Mouse (Mus musculus): ENCODE data around the gene Ppil6. TPM values are rescaled to one million over a fixed set of nuclear protein-coding genes. Genes with fewer than 3 reads are reported as not detected.

Gene Ppil6
- total RNA-seq (2021): 1 to 10 TPM; 2.1 to 2.2 TPM
- long read RNA-seq, experiment 1, partial matches to known transcripts: 0 of 1 reads
- long read RNA-seq, experiment 1, other reads (novel, unspliced or antisense): 0 of 1 reads
- long read RNA-seq, experiment 2, partial matches to known transcripts: 0 of 2 reads
- long read RNA-seq, experiment 2, other reads (novel, unspliced or antisense): 1 of 2 reads

DNA sequence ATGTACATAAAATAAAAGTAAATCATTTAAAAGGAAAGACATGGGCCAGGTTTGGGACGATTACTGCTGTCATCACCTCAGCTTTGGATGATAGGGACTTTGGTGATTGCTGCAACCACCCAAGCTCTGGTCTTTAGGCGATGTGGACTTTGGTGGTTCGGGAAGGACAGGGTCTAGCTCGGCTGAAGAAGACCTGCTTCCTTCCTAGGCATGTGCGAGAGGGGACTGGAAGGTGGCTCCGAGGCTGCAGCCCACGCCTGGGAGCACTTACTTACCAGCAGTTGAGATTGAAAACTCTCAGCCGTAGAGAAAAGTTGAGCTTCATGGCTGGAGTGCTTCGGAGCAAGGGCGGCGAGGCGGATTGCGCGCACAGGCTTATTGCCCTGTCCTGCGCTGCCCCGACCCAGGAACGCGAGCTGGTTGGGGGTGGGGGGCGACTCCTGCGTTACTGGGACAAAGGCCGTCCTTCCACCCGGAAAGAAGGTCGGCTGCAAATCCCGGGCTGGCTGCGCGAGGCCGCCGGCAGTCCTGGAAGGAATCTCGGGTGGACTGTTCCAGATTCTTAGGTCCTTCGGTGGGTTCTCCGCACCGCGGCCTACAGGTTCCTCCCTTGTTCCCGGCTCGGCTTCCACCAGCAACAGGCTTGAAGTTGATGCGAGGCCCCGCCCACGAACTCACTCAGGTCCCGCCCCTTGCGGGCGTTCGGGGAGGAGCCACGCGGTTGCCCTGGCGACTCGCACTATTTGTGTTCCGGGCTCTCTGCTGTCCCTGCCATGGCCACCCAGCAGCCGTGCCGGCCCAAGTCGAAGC is at the start of gene Ppil6, which contains the start of gene Smpd2:
Gene Ppil6 (plus strand): TSS at position 732 of the 810 bp plus-strand sequence.
Gene Smpd2 (minus strand): TSS at position 662 of the 810 bp plus-strand sequence.
- DNase-seq (ENCODE audit: low spot score in 2 of 2): peak; percentile 89 to 92

DNA sequence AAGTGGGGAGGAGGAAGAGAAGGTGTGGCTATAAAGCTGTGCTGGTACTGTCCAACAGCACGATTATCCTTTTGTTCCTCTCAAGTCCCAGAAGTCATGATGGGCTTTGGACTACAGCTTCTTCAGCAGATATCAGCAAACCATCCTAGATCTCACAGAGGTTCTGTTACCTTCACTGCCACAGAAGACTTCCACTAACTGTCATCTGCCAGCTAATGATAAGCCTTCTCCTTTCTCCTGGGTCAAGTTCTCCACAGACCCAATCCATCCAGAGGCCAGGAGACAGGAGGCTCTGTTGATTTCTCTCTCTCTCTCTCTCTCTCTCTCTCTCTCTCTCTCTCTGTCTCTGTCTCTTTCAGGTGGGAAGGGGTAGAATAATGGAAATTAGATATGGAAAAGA is 42.0 kb upstream of the Ppil6 start:
- no peak for DNase-seq (ENCODE audit: low spot score in 2 of 2)

DNA sequence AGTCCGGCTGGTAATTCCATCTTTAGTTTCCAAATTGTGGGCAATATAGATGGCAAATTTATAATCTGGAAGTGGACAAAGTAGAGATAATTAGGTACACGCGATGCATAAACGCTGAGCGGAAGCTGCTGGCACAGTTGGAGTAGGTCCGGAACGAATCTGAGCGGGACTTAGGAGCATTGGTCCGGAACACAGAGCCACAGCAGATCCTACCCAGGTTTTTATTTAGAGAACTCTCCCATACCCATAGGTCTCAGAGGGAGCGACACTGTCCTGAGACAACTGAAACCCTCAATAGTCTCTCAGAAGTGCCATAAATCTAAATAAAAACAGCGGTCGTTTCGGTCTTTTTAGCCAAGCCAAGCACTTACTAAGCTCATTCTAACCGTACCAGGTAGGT is 40.6 kb upstream of the Ppil6 start:
- DNase-seq (ENCODE audit: low spot score in 2 of 2): no peak

DNA sequence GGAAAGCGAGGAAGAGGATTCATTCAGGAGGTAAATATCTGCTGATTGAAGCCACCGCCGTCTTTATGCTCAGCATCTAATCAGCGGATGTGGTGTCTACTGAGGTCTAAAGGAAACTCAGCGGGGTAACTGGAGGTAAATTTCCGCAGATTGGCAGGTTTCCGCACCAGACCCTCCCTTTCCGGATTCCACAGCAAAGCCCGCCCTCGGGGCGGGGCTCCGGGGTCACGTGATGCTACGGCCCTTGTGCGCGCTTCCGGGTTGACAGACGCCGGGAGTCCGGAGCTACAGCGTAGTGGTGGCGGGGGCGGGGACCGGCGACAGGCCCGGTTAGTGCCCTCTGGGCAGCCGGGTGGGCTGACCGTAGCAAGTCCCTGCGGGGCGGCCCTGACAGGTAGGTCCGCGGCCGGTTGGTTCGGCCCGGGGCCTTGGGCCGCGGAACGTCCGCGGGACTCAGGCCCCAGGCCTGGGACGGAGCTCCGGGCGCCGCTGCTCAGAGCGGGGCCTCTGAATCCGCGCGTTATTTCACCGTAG is 40.0 kb upstream of the Ppil6 start, which contains the start of gene Zbtb24:
Gene Zbtb24 (plus strand): TSS at position 247 of the 534 bp plus-strand sequence.
- DNase-seq (ENCODE audit: low spot score in 2 of 2): peak; percentile 86 to 87

DNA sequence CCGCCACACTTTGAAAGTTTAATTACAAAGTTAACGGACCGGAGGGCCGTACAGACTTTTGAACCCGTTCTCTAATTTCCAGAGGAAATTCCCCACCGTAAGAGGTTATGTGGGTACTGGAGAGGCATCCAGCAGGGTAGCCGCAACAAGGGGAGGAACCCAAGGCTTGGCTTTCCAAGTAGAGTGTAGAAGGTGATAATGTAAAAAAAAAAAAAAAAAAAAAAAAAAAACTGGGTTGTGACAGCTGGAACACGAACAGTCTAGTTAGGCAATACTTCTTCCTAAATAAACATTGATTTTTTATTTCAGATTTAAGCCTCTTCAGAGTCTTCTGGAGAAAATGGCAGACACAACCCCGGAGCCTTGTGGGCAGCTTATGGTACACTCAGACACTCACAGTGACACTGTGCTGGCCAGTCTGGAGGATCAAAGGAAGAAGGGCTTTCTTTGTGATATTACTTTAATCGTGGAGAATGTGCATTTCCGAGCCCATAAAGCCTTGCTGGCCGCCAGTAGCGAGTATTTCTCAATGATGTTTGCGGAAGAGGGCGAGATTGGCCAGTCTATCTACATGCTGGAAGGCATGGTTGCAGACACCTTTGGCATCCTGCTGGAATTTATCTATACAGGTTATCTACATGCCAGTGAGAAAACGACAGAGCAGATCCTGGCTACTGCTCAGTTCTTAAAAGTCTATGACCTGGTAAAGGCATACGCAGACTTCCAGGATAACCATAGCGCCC is 39.3 kb upstream of the Ppil6 start:
- DNase-seq (ENCODE audit: low spot score in 2 of 2): no peak

DNA sequence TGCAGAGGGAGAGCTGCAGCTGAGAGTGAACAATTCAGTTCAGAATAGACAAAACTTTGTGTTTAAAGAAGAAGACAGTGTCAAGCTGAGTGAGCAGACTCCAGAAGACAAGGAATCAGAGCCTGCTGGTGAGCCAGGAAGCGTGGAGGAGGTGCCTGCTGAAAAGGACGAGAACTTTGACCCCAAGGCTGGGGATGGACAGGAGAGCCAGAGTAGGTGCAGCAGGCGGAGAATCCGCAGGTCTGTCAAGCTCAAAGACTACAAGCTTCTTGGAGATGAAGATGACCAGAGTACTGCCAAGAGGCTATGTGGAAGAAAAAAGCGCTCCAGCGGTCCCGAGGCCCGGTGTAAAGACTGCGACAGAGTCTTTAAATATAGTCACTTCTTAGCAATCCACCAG is 38.6 kb upstream of the Ppil6 start:
- DNase-seq (ENCODE audit: low spot score in 2 of 2): no peak

DNA sequence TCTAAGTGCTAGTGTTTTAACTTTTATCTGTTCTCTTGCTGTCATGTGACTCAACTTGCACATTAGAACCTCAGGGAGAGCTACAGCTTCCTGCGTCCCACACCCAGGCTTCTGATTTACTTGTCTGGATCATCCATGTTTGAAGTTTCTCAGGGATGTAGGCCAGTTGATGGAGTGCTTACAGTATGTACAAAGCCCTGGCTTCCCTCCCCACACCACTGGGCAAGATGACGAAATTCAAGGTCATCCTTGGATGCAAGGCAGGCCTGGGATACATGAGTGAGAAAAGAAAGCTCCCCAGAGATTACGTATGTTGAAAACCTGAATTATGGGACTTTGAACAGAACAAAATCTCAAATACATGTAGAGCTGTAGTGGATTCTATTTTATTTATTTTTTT is 37.4 kb upstream of the Ppil6 start:
- no peak for DNase-seq (ENCODE audit: low spot score in 2 of 2)

DNA sequence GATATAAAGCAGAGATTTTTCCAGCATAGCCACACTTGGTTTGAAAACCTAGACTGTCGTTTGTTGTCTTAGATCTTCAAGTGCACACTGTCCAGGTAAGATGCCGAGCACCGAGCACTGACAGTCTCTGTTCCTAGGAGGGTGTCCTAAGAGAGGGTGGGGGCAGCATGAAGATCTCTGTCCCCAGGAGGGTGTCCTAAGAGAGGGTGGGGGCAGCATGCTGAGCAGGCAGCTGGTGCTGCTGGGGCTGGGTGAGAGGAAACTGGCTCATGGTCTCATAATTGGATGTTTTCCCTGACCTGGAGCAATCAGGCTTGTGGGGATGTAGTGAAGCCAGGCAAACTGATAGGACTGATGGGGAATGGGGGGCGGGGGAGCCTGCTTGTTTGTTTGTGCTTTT is 30.2 kb upstream of the Ppil6 start:
- DNase-seq (ENCODE audit: low spot score in 2 of 2): no peak

DNA sequence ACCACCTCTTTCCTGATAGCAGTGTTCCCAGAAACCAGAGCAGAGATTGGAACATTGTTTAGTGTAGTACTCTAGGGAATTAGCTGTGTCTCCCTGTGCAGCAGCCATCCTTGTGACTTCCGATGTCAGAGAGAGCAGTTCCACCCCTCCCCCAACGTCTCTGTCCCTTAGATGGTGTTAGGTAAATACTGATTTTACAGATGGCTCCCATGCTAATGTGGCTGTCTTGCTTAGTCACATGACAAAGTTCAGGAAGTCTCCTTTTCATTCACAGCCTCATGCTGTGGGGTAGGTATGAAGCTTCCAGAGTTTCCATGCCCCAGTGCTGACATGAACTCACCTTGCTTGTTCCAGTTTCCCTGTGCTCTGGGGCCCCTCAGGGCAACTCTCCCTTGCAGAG is 29.7 kb upstream of the Ppil6 start:
- no peak for DNase-seq (ENCODE audit: low spot score in 2 of 2)

DNA sequence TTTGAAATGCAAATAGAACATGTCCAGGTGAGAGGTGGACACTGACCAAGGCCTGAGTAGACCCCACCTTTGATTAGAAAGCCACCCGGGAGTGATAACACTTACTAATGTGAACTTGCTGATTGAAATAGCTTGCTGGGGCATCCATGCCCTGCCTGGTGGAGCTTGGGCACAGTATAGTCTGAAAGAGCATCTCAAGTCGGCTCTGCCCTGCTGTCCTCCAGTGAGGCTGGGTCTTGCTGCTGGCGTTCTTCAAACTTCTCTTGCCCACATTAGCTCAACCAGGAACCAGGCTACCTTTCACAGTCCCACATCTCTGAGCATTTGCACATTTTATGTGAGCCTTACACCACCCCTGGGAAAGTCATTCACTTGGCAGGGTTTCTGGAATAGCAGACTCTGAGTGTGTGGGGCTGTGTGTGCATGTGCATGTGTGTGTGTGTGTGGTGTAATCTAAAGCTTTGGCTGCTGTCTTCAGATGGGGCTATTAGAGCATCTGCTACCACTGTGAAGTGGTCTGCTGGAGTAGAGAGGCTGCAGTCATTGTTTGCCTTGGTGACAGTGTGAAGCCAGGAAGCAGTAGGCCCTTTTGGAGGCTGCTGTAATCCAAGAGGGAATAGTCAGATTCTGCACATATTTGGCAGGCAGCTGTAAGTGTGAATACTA is 29.0 kb upstream of the Ppil6 start:
- no peak for DNase-seq (ENCODE audit: low spot score in 2 of 2)

DNA sequence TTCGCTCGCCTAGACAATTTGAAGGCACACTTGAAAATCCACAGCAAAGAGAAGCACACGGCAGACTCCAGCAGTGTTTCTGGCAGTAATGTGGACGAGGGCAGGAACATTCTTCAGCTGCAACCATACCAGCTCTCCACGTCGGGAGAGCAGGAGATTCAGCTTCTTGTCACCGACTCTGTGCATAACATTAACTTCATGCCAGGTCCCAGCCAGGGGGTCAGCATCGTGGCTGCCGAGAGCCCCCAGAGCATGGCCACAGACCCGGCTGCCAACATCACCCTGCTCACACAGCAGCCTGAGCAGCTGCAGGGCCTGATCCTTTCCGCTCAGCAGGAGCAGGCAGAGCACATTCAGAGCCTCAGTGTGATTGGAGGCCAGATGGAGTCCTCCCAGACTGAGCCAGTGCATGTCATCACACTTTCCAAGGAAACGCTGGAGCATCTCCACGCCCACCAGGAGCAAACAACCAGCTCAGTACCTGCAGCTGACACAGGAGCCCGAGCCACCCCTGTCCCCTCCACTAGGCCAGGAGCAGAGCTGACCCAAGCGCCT is 25.8 kb upstream of the Ppil6 start:
- DNase-seq (ENCODE audit: low spot score in 2 of 2): no peak

DNA sequence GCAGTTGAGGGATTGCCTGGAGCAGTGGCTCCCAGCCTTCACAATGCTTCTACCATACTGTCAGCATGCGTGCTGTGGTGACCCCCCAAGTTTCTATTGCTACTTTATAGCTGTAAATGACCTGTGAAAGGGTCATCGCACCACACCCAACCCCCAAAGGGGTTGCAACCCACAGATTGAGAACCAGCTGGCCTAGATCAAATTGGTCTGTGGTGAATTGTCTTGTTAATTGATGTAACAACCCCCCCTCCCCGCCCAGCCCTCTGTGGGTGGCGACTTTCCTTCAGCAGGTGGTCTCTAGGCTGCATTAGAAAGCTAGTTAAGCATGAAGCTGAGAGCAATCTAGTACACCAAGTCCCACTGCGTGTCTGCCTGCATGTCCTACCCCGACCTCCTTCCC is 22.9 kb upstream of the Ppil6 start:
- no peak for DNase-seq (ENCODE audit: low spot score in 2 of 2)

DNA sequence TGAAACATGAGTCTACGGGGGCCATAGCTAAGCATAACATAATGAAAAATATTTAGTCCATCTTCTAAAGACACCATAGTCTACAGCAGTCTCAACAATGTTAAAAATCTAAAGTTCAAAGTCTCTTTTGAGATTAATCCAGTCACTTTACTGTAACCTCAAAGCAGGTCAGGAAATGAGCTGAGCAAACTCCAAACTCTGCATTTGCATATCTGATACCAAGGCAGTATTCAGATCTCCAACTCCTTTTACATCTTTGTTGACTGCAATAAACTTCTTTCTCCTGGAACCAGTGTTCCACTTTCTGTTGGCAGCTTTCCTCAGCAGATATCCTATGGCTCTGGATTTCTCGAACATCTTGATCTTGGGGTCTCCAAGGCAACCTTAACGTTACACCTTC is 19.5 kb upstream of the Ppil6 start:
- no peak for DNase-seq (ENCODE audit: low spot score in 2 of 2)

DNA sequence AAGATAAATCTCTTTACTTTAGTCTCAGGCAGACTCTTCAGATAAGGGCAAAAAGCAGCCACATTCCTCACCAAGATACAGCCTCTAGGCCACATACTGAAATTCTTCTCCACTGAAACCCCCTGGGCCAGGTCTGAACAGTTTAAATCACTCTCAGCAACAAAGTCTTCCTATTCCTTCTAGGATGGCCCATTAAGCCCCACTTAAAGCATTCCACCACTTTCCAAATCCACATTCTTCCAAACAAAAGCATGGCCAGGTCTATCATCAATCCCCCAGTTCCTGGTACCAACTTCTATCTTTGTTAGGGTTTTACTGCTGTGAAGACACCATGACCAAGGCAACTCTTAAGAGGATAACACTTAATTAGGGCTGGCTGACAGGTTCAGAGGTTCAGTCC is 17.7 kb upstream of the Ppil6 start:
- DNase-seq (ENCODE audit: low spot score in 2 of 2): no peak

DNA sequence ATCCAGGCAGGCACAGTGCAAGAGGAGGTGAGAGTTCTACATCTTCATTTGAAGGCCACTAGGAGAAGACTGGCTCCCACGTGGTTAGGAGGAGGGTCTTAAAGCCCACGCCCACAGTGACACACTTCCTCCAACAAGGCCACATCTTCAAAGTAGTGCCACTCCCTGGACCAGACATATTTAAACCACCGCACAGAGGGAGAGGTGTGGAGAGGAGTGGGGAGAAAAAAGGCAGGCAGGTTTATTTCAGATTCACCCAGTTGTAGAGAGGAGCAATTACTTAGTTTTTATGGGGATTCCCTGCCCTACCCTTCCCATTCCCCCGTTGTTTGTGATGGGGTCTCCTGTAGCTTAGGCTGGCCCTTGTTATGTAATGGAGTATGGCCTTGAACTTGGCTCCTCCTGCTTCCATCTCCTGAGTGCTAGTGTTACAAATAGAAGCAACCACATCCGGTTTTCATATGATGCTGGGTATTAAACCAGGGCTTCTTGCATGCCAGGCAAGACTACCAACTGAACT is 17.2 kb upstream of the Ppil6 start:
- DNase-seq (ENCODE audit: low spot score in 2 of 2): no peak

DNA sequence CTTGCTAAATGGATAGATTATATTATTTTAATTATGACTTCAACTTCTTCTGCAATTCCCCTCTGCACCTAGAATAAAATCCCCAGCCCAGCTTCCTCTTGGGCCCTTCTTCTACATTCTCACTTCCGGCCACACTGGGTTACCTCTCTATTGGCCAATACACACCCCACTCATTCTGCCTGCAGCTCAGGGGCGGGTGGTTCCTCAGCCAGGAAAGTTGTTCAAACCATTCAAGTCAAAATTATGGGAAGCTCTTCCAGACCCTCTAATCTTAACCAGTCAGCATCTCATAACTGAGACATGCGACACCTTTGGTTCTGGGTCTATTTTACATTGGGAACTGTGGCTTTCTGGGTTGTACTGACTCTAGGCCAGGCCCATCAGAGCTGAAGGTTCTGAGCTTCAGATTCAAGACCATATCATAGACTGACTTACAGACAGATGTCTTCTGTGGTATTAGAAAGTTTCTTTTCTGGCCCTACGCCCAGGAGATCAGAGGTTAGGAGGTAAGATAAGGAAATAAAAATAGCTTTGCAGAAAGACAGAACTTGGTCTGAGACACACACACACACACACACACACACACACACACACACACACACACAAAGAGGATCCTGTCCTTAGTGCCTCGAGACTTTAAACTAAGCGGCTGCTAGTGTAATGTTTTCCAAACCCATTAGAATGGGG is 16.3 kb upstream of the Ppil6 start:
- DNase-seq (ENCODE audit: low spot score in 2 of 2): no peak

DNA sequence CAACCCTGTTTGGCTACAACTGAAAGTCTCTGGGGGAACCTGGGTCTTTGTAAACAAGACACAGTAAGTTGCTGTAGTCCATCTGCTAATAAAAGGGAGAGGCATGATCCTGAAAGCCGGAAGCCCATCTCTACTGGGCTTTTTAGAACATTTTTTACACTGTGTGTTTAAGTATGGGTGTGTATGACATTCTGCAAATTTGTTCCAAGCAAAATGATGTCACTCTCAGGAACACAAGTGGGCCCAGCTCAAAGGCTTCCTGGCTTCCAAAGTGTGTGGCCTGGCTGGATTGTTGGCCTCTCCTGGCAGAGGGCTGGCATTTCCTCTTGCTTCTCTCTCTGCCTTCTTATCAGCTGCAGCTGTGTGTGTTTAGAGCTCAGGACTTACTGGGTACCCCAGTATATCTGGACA is 15.3 kb upstream of the Ppil6 start:
- DNase-seq (ENCODE audit: low spot score in 2 of 2): no peak

DNA sequence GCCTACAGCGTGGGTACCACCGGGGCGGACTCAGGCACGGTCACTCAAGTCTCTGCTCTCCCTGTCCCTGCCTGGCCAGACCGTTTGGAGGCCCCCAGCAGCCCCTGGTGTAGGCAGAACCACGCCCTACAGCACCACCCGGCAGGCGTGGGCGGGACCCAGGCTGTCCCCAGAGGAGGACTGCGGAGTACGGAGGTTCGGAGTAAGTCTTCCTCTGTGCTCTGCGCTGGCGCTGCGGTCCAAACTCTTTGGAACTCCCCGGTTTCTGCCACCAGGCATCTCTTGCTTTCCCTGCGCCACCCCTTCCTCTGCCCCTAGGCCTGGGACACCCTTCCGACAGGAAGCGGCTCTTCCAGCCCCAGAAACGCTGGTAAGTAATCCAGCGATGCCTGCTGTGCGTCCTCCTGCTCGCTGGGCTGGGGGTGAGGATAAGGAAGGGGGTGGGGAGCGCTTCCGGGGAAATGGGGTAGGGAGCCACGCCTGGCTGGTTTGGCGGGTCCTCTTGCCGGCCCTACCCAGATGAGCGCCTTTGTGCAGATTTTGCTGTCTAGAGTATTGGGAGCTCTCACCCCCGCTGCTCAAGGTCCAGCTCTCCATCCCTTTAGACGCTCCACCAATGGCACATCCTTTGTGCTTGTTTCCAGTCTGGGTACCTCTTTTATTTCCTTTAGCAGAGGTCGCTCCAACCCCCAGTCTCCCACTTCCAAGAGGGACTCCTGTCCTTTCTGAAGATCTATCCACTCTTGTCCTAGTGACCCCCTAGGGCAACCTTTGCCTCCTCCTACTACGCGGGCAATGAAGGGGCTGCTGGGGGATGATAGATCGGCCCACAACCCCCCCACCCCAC is 13.8 kb upstream of the Ppil6 start, which contains the start of gene Mical1:
Gene Mical1 (plus strand): TSS at position 144 of the 847 bp plus-strand sequence.
- no peak for DNase-seq (ENCODE audit: low spot score in 2 of 2)

DNA sequence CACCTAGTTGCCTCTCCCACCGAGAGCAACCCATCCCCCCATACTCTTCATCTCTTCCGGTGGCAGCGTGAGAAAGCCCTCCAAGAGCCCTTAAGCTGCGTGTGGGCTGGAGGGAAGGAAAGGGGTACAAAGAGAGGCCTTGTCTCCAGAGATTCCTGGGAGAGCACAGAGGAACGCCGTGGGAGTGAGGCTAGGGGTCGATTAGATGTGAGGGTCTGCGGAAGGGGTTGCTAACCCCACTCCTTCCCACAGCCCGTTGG is 13.3 kb upstream of the Ppil6 start:
- DNase-seq (ENCODE audit: low spot score in 2 of 2): no peak

All from adrenal gland, postnatal 4 days (tissue).